Mouse (Mus musculus) kidney, embryonic 15.5 days (tissue): ENCODE data around the gene Spats2. TPM values are rescaled to one million over a fixed set of nuclear protein-coding genes. Genes with fewer than 3 reads are reported as not detected.

ENCODE experiments used
- ATAC-seq: fragments of 200-750 bp; cut with Nextera tagmentation; replicated peaks from 2 replicates; pipeline ENCODE4 v1.8.0; 2017; ENCODE audit warnings: moderate TSS enrichment; ENCODE audit not compliant: low FRiP score
- H3K27ac ChIP-seq: fragments of 300-500 bp; sonication (generic); 2 replicates; pipeline ENCODE4 v1.5.1; 2015; ENCODE audit warnings: mild to moderate bottlenecking, inconsistent platforms
- H3K27me3 ChIP-seq: fragments of 300-500 bp; sonication (generic); 2 replicates; pipeline ENCODE4 v1.6.1; 2015; ENCODE audit warnings: inconsistent platforms
- H3K36me3 ChIP-seq: fragments of 300-500 bp; sonication (generic); 2 replicates; pipeline ENCODE4 v1.6.1; 2015; ENCODE audit warnings: inconsistent platforms
- H3K4me1 ChIP-seq: fragments of 300-500 bp; sonication (generic); 2 replicates; pipeline ENCODE4 v1.6.1; 2015; ENCODE audit warnings: inconsistent platforms
- H3K4me2 ChIP-seq: fragments of 300-500 bp; sonication (generic); 2 replicates; pipeline ENCODE4 v1.6.1; 2015; ENCODE audit warnings: moderate library complexity, mild to moderate bottlenecking, inconsistent platforms
- H3K4me3 ChIP-seq: fragments of 300-500 bp; sonication (generic); replicated peaks from 2 replicates; pipeline ENCODE4 v1.5.1; 2015; ENCODE audit warnings: mild to moderate bottlenecking, inconsistent platforms
- H3K9ac ChIP-seq: fragments of 300-500 bp; sonication (generic); 2 replicates; pipeline ENCODE4 v1.6.1; 2015; ENCODE audit warnings: mild to moderate bottlenecking, inconsistent platforms
- H3K9me3 ChIP-seq: fragments of 300-500 bp; sonication (generic); replicated peaks from 2 replicates; pipeline ENCODE4 v1.6.1; 2016; ENCODE audit warnings: inconsistent platforms
- WGBS: fragments of 180-500 bp; shearing (Covaris S2); methylation state at CpG from one replicate; pipeline ENCODE4 v1.1.7; 2015; ENCODE audit warnings: mixed read lengths; 5-methylcytosine and 5-hydroxymethylcytosine counted together
- microRNA-seq: library from miRNA; unstranded; fragments of <30 nt; microRNA quantifications from one replicate; pipeline ENCODE4, GENCODE M21; 2016
- polyA plus RNA-seq: library from polyadenylated mRNA; unstranded; fragments of >200 nt; fragmentation: Nextera tagmentation; extraction: Ambion mirVana; gene quantifications from 2 replicates; pipeline ENCODE4 v1.2.1, GENCODE M21; 2015

Gene Spats2
- polyA plus RNA-seq, 1 experiment from 2014 or later: 47.1 TPM

DNA sequence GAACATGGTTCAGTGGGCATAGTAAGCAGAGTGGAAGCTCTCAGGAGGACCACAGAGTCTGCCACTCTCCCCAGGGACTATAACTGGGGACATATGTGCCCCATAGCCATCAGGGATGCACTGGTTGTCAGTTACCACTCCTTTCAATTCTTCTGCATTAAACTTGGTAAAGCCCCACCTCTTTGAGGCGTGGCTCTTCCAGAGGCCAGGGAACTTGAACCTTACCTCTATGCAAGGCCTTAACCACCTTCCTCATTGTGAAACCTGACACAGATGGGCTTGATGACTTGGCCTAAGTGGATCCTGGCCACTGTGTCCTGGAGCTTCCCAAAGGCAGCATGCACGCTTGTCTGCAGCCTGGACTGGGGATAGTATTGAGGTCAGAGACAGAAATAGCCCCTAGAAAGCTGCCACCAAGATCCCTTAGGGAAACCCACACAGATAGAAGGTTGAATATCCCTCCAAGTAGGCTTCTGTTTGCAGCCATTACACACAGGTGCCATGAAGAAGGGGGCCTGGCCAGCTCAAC, 128.8 kb downstream of the Spats2 start:
- Histone ChIP-seq H3K27ac (0 out of 2 replicates have a peak overlapping the region, but pooled peaks have one; percentile 15), H3K27me3 (no peaks in the 10 kb centered on the region)
- 69% methylated on average over 2 of the region's 2 CpGs for WGBS

DNA sequence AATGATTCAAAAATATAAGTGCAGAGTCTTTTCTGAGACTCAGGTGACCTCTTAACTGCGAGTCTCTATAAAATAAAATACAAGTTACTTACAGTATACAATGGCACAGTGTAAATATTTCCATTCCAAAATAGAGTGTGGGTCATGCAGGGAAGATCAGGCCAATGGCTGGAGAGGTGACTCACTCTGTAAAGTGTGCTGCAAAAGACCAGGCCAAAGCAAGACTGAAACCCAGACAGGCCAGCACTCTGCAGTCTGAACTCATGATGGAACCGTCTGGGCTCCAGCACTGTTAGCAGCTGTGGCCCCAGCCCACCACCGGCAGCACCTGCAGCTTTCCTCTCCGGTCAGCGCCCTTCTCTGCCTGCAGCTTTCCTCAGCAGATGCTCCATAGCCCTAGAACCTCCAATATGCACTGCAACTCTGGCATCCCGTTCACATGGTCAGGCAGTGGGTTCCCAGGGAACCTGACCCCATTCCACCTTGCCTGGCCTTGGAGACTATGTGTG, 129.6 kb downstream of the Spats2 start:
- H3K4me2 ChIP-seq: no peak overlapping the region
- 90% methylated on average over 6 of the region's 6 CpGs for WGBS
- no peaks in the 10 kb centered on the region for H3K36me3 ChIP-seq
- no peak for ATAC-seq
- no peak overlapping the region for H3K27ac ChIP-seq
- H3K4me1 ChIP-seq: peaks cover 38% of the 10 kb centered on the region
- no peaks in the 10 kb centered on the region for H3K9me3 ChIP-seq
- H3K27me3 ChIP-seq: no peaks in the 10 kb centered on the region
- H3K9ac ChIP-seq: no peak overlapping the region
- no peak overlapping the region for H3K4me3 ChIP-seq

More for the DNA sequence above, 128.8 kb downstream of the Spats2 start:
- Histone ChIP-seq H3K9ac (no peak overlapping the region), H3K9me3 (no peaks in the 10 kb centered on the region), H3K4me3 (no peak overlapping the region), H3K36me3 (no peaks in the 10 kb centered on the region), H3K4me1 (peaks cover 42% of the 10 kb centered on the region), H3K4me2 (no peak overlapping the region)
- no peak for ATAC-seq

DNA sequence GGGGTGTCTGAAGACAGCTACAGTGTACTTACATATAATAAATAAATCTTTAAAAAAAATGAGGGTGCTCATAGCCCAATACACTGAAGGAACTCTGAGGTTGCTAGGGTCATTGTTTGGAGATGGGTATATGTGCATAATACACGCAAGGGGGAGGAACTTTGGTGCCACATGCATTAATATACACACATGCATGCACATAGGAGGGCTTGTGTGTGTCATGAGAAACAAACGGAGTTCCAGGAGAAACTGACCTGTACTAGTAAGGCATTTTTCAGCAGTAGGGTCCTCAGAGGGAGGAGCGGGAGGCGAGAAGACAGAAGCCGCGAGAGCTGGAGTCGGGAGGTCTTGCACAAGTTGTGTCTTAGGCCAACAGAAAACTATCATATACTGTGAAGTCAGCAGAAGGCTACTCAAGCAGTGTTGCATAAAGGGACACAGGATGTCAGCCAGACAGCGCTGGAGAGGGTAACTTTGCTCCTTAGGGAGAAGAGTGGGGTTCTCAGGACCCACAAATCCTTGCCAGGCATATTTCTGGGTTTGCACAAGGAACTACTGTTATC, 133.5 kb downstream of the Spats2 start:
- ATAC-seq: peak; percentile 74
- H3K4me1 ChIP-seq: peaks cover 28% of the 10 kb centered on the region
- H3K9ac ChIP-seq: no peak overlapping the region
- H3K4me3 ChIP-seq: peak overlapping the region; percentile 17
- H3K9me3 ChIP-seq: no peaks in the 10 kb centered on the region
- no peaks in the 10 kb centered on the region for H3K36me3 ChIP-seq
- peak overlapping the region; percentile 61 for H3K27ac ChIP-seq
- 53% methylated on average over 8 of the region's 8 CpGs for WGBS
- no peaks in the 10 kb centered on the region for H3K27me3 ChIP-seq
- H3K4me2 ChIP-seq: peak overlapping the region; percentile 55

DNA sequence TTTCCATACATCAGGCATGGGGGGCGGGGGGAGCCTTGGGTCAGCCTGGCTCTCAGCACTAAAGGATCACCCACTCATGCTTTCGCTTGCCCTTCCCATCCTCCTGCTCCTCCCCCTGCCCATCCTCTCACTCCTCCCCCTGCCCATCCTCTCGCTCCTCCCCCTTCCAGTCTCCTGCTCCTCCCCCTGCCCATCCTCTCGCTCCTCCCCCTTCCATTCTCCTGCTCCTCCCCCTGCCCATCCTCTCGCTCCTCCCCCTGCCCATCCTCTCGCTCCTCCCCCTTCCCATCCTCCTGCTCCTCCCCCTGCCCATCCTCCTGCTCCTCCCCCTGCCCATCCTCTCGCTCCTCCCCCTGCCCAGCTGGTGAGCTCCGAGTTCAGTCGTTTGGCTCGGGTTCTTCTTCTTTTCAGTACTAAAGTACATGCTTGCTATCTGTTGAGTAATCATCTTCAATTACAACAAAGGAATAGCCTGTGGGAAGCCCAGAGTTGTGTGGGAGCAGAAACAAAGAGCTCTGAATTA, 134.1 kb downstream of the Spats2 start:
- peak overlapping the region; percentile 61 for H3K27ac ChIP-seq
- no peak overlapping the region for H3K9ac ChIP-seq
- H3K27me3 ChIP-seq: no peaks in the 10 kb centered on the region
- 1% methylated on average over 10 of the region's 10 CpGs for WGBS
- ATAC-seq: peak; percentile 71
- no peaks in the 10 kb centered on the region for H3K9me3 ChIP-seq
- H3K4me3 ChIP-seq: peak overlapping the region; percentile 24
- peak overlapping the region; percentile 55 for H3K4me2 ChIP-seq
- peaks cover 24% of the 10 kb centered on the region for H3K4me1 ChIP-seq
- no peaks in the 10 kb centered on the region for H3K36me3 ChIP-seq

DNA sequence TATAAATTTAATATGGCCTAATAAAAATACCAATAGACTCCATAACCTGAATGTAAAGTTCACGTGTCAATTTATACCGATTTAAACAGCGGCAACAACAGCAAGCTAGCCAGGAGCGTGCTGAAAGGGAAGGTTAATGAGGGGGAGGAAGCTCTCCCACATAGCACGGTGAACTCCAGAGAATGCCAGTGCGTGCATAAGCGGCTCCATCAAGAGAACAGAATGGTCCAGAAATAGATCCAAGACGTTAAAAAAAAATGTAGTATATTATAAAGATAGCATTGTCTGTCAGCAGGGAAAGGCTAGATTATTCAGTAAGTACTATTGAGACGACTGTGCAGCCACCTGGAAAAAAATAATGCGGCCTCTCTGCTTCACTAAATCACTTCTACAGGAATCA, 137.0 kb downstream of the Spats2 start:
- 11% methylated on average over 10 of the region's 10 CpGs for WGBS
- H3K4me2 ChIP-seq: no peak overlapping the region
- no peak overlapping the region for H3K27ac ChIP-seq
- no peaks in the 10 kb centered on the region for H3K36me3 ChIP-seq
- no peak overlapping the region for H3K9ac ChIP-seq
- peaks cover 4% of the 10 kb centered on the region; the same call in 1 of the 2 replicates for H3K27me3 ChIP-seq
- no peak overlapping the region for H3K4me3 ChIP-seq
- ATAC-seq: no peak
- H3K9me3 ChIP-seq: no peaks in the 10 kb centered on the region
- H3K4me1 ChIP-seq: peaks cover 15% of the 10 kb centered on the region

Small RNA genes lying within 50 kb of the gene (microRNA-seq; reads per million reads assigned to microRNA genes)
- 1.0 reads per million for gene Mir6960

Other genes with a start within 250 kb of the Spats2 start
- 20.0 and 20.5 TPM in 2 replicates for gene Rhebl1, start 231.4 kb upstream of the Spats2 start, polyA plus RNA-seq
- gene Dhh, start 227.4 kb upstream of the Spats2 start, polyA plus RNA-seq: 1.4 and 2.0 TPM in 2 replicates
- 16.4 and 17.6 TPM in 2 replicates for gene Lmbr1l, start 207.7 kb upstream of the Spats2 start, polyA plus RNA-seq
- gene Tuba1b, start 191.4 kb upstream of the Spats2 start, polyA plus RNA-seq: 1,698 and 1,797 TPM in 2 replicates
- gene Gm49450, start 172.4 kb upstream of the Spats2 start, polyA plus RNA-seq: not detected in 2 replicates
- gene Tuba1a, start 172.2 kb upstream of the Spats2 start, polyA plus RNA-seq: 854 and 1,029 TPM in 2 replicates
- 180 and 185 TPM in 2 replicates for gene Tuba1c, start 96.0 kb upstream of the Spats2 start, polyA plus RNA-seq
- 5.9 and 12.6 TPM in 2 replicates for gene Prph, start 70.7 kb upstream of the Spats2 start, polyA plus RNA-seq
- gene Troap, start 51.3 kb upstream of the Spats2 start, polyA plus RNA-seq: 33.8 and 39.4 TPM in 2 replicates
- 0.72 and 1.1 TPM in 2 replicates for gene C1ql4, start 38.1 kb upstream of the Spats2 start, polyA plus RNA-seq
- 8.6 and 8.8 TPM in 2 replicates for gene Dnajc22, start 32.7 kb upstream of the Spats2 start, polyA plus RNA-seq
- 0.44 and 0.51 TPM in 2 replicates for gene Kcnh3, start 98.9 kb downstream of the Spats2 start, polyA plus RNA-seq
- gene Mcrs1, start 126.0 kb downstream of the Spats2 start, polyA plus RNA-seq: 149 and 172 TPM in 2 replicates
- gene Prpf40b, start 169.2 kb downstream of the Spats2 start, polyA plus RNA-seq: 56.4 and 66.5 TPM in 2 replicates
- 0.21 and 0.43 TPM in 2 replicates for gene Fam186b, start 170.0 kb downstream of the Spats2 start, polyA plus RNA-seq
- gene Fmnl3, start 244.6 kb downstream of the Spats2 start, polyA plus RNA-seq: 31.7 and 32.4 TPM in 2 replicates